Mouse (Mus musculus): Measurements from ENCODE around the gene Rabgap1l. TPM values are rescaled to one million over a fixed set of nuclear protein-coding genes. Genes with fewer than 3 reads are reported as not detected.

Gene Rabgap1l
- total RNA-seq, 2 experiments from 2014 or later: 19.4 to 21.9 TPM

DNA sequence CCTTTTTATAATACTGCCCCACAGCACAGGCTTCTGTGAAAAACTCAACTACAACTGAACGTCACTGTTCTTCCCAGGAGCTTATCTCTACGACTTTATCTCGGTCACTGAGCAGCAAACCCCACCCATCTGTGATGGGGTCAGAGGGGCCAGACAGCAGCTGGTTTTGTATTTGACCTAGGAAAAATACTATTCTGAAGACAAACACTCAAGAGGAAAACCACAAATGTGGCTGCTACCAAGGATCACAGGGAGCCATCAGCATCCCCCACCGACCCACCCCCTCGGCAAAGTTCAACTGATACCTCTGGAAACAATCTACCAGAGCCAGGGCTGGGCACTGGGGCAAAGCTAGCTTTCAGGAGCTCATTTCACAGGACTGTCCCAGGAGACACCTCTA lies 467.5 kb downstream of the Rabgap1l start:
- DNase-seq (ENCODE audit: low spot score in 2 of 2): no peak

DNA sequence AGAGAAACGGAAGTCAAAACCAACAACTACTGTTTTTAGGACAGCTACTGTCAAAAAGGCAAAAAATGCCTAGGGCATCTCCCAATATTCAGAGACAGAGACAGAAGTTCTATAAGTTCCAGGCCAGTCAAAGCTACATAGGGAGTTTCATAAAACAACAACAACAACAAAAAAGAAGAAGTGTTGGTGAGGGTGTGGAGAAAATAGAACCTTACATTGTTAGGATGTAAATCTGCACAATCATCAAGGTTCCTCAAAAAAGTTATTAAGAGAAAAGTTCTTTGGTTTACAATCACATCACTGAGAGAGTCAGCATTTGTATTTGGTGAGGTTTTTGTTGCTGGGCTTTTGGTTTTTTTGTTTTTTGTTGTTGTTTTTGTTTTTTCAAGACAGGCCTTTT lies 472.3 kb downstream of the Rabgap1l start:
- no peak for DNase-seq (ENCODE audit: low spot score in 2 of 2)

DNA sequence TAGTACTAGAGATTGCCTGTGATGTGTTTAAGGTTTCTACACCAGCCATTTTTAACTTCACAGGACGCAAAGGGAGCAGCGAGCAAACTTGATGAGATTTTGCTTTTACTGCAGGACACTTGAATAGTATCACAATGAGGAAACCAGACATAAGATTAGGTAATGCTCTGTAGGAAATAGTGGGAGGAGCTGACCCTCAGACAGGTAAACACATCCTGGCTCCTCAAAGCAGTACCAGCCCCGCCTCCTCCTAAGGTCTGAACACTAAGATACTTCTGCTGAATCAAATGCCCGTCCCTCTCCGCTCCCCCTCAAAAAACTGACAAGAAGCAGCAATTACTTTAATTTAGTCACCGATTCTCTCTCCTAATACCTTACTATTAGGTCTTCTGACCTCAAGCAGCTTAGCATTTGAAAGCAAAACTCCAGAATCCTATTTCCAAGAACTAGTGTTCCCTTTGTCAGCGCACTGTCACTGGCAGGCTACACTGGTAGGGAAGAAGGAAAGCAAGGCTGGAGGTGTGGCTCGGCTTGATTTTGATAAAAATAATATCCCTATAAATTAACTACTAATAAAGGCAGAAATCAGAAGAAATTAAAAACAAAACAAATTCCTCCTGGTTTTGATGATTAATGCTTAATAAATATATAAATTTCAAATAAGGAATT lies 474.8 kb downstream of the Rabgap1l start:
- DNase-seq (ENCODE audit: low spot score in 2 of 2): no peak

DNA sequence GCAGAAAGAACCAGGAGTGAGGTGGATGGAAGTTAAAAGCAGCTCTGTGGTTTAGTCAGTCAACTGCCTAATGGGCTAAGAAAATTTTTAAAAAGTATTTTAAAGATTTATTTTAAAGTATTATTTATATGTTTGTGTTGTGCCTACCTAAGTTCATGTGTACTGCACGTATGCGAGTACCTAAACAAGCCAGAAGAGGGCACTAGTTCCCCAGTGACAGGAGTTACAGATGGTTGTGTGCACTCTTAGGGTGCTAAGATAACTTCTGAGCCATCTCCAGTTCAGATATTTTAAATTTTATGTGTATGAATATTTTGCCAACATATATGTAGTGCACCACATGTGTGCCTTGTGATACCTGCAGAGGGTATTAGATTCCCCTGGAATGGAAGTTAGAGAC lies 476.8 kb downstream of the Rabgap1l start:
- no peak for DNase-seq (ENCODE audit: low spot score in 2 of 2)

DNA sequence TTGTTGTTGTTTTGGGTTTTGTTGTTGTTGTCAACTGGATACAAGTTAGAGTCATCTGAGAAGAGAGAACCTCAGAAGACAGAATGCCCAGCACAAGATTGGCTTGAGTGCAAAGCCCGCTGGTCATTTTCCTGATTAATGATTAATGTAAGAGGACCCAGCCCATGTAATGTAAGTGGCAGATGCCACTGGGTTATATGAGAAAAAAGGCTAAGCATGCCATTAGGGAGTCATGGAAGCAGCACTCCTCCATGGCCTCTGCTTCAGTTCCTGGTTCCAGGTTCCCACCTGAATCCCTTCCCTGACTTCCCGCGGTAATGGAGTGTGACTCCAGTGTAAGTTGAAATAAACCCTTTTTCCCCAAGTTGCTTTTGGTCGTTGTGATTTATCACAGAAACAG lies 480.4 kb downstream of the Rabgap1l start:
- no peak for DNase-seq (ENCODE audit: low spot score in 2 of 2)

DNA sequence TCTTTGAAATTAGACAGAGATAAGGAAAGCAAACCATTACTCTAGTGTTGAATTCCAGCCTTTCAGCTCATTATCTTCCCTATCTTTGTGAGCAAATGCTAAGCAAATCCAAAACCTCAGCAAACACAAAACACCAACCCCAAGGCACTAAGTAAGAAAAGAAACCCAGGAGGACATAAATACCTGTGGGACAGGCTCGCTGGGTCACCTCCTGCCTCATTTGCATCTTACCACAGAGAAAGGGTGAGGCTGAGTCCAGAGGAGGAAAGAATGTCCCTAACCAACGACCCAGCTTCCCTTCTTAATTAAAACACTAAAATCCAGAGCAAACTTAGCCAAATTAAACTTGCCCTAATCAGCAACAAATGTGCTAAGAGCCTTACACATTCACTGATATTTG lies 481.1 kb downstream of the Rabgap1l start:
- no peak for DNase-seq (ENCODE audit: low spot score in 2 of 2)

DNA sequence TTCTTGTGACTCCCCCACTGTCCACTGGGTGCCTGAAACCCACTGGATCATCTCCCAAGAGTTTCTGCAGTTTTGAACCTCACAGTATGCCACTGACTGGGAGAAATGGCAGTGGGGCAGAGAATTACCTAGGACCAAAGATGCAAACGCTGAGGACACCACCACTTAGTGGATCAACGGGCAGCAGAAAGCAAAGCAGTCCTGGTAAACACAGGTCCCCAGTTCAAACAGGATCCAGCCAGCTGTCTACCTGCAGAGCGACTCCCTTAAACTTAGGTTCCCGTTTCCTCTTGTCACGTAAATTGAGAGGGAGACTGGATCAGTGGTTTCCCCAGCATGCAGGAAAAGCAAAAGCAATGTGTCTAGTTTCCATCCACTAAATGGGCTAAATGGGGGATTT lies 483.1 kb downstream of the Rabgap1l start:
- DNase-seq (ENCODE audit: low spot score in 2 of 2): no peak

DNA sequence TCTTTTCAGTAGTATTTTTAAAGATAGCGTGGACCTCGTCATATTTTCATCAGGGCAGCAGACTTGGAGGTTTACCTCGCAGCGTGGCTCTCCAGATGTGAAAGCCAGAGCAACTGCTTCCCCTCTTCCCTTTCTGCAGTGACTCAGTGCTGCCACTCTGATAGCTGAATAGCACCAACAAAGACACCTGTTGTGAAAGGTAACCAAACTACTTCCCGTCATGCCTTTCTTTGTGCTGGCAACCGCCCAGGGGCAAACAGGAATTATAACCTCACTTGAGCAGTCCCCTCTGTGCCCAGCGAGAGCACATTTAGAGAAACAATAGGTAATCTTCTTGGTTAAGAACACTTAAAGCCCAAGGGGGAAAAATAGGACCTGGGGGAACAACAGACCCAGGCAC lies 484.0 kb downstream of the Rabgap1l start:
- DNase-seq (ENCODE audit: low spot score in 2 of 2): no peak

DNA sequence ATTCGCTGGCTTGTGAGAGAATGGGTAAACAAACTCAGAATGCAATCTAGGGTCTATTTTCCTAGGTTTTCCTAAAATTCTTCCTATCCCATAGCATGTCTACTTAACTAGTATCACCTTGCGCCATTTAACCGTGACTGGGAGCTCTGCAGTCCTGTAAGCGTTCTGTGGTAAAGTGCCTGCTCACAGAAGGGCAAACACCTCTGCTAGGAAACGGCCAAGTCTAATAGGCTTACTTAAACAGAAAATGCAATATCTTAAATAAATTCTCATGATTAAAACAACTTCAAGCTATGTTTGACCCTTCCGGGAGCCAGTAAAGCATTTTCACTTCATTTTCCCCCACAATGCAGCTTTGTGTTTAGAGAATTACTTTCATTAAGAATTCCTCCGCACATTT lies 484.5 kb downstream of the Rabgap1l start:
- no peak for DNase-seq (ENCODE audit: low spot score in 2 of 2)

DNA sequence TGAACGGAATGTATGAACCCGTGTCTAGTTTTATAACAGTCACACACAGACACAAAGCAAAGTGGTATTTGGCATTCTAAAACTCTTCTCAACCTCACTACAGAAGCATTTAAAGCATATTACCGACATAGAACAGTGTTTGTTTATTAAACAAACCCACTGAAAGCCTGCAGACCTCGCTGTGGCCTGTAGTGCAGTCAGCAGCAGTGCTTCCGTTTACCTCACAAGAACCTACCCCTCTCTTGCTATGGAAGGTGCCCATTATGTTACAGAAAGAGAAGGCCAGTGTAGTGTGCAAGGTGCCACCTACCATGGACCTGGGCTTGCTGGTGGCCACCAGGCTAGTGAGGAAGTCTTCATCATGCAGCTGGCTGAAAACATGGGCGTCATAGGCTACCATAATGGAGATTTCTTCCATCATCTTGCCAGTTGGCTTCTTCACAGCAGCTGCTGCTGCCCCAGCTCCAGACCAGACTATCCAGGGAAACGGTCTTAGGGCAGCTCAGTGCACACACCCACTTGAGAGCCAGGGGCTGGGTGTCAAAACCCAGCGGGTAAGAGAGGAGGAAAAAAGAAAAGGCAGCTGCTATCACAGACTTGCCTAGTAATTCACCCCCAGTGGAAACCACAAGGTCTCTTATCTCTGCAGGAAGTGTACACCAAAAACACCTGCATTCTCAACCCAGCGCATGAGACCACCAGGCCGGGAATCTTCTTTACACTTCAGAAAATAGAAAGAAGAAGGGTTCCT lies 486.0 kb downstream of the Rabgap1l start:
- no peak for DNase-seq (ENCODE audit: low spot score in 2 of 2)

DNA sequence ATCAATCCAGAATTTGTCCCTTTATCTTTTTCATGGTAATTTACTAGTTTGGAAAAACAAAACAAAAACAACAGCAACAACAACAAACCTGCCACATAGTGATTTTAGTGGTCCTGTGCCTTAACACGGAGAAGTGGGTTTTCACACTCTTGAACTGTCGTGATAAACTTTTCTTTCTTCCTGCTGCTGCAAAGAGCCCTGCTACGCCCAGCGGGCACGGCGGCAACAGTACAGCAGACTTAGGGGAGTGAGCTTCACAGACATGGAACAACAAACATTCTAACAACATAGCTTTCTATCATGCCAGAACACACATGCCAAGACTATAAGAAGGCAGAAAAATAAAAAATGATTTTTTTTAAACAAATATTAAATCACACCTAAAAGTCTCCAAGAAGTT lies 486.7 kb downstream of the Rabgap1l start:
- no peak for DNase-seq (ENCODE audit: low spot score in 2 of 2)

DNA sequence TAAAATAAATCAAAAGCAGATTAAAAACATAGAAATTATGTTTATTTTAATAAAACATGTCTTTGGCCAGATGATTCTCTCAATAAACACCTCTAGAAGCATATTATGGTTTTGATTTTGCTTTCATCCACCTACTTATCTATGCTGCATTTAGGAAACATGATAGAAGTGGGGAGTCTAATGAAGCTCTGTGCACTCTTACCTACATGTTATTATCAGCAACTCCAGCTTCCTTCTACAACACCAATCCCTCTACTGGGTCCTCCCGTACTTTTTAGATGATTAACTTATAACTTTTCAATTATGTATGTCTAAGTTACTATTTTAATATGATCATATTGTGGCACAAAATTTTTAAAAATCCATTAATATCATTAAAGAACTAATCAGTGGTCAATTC lies 487.2 kb downstream of the Rabgap1l start:
- DNase-seq (ENCODE audit: low spot score in 2 of 2): no peak

DNA sequence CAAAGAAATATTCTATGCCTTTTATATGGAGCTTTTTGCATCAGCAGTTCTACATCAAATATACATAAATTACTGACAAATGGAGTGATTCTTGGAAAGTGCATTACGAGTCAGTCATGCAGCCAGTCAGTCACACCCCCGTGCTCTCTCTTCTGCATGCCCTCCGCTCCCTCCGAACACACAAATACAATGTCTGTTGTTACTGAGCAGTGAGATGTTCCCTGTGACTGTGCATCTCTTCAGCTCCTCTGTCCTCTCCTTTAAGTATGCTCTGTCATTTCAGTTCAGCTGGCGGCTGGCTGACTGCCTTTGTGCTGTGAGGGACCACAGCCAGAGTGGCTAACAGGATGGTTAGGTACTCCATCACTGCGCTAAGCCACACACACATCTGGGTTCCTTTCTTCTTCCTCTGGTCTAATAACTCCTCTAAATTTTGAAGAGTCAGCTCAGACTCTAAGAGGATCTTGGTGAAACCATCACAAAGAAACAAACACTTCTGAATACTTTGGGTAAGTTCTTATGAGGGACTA lies 488.0 kb downstream of the Rabgap1l start:
- no peak for DNase-seq (ENCODE audit: low spot score in 2 of 2)

DNA sequence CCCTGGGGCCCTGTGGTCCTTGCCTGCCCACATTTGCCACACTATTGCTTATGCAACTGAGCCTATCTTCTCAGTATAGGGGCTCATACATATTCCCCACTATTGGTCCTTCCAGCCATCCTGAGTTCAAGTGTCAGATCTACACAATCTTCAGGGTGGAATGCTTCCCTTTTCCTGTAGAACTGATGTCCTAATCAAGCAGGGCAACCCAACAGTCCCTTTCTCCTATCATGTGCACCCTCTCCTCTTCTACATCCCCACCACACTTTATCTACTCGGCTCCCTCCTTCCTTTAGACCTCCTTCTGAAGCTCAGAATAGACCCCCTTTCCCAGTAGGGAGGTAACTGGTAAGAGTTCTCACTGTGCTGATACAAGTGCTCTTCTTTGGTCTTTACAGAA lies 490.7 kb downstream of the Rabgap1l start:
- no peak for DNase-seq (ENCODE audit: low spot score in 2 of 2)

DNA sequence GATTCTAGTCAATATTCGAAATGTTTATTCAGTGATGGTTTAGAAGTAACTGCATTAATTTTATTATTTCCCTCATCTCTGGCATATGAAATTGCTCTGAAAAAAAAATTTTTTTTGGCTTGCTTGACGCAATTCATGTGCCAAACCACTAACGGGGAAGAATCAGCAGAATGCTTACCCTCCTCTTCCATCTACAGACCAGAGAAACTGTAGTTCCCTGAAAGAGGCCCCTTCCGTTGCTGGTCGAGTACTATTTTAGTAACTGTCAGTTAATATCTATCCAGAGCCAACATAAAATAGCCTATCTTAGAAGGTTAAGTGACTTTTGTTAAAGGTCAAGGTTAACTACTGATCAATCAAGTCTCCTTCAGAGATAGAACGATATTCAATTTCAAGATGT lies 491.9 kb downstream of the Rabgap1l start:
- DNase-seq (ENCODE audit: low spot score in 2 of 2): no peak

DNA sequence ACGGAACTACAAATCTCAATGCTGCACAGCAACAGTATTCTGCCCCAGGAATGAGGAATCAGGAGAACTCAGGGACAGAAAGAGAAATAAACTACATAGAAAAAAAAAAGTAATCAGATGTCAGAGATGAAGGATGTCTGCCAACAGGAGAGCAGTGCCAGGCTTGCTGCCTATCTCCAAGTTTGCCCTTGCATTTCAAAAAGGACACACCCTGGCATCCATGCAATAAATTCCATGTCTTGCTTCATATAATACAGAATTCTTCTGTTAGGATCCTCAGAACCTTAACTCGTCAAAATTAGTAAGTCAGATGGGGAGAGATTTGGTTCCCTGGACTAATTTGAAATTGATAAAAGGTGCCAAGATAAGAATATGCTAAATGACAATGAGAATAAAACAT lies 492.3 kb downstream of the Rabgap1l start:
- DNase-seq (ENCODE audit: low spot score in 2 of 2): no peak

DNA sequence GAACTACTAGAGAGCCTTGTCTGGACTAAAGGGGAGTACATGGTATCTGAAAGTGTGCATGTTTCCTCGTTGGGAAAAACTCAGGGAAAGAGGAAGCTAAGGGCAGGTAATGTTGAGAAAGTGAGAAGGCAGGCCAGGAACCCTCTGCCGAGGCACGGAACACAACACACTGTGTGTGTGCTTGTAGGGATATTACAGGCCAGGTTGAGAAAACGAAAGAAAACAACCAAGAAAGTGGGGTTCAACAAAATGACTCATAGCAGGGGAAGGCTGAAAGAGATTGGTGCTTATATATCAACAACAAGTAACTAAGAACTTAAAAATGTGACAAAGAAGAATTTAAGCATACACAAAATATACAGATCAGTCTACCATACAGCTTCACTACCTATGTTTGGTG lies 493.0 kb downstream of the Rabgap1l start:
- DNase-seq (ENCODE audit: low spot score in 2 of 2): no peak

DNA sequence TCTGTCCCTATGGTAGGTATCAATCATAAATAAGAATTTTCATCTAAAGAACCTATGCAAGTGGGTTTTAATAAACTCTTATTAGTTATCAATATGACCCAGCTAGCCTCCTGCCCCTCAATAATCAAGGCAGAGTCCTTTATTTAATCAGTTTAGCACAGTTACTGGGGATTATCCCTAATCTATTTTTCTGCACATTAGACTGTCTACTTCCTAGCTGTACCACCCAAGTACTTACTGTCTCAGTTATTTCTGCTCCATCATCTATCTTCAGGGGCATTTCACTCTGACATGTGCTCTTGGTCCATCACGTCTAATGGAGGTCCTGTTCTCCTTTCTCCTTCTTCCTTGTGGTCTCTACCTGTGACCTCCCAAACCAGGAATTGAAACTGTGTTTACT lies 494.1 kb downstream of the Rabgap1l start:
- DNase-seq (ENCODE audit: low spot score in 2 of 2): no peak

DNA sequence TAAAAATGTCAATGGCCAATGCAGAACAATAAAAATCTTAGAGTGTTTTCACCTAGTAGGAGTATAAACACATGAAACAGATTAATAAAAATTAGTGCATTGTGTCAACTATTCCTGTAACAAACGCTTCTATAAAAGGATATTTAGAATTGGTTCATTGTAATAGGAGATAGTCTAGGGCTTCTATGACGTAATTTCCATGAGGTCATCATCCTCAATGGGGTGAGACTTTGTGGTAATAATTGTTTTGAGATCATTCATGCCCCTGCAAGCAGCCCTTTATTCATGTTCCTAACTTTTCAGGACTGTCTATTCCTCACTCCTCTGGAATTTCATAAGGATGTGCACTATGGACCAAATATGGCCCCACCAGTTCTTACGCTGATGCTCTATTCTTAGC lies 495.3 kb downstream of the Rabgap1l start:
- no peak for DNase-seq (ENCODE audit: low spot score in 2 of 2)

DNA sequence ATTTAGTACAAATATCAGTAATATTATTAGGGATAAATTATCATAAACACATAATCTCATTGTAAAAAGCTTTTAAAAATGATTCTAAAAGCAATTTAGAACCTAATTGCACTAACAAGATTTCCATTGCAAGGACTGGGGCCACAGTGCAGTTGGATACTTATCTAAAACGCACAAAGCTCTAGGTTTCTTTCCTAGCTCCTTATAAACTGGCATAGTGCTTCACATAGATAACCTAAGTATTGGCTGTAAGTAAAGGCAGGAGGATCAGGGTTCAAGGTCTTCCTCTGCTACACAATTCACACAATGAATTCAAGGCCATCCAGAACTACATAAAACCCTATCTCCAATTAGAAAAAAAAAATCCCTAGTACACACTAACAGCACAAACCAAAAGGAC lies 497.7 kb downstream of the Rabgap1l start:
- no peak for DNase-seq (ENCODE audit: low spot score in 2 of 2)

DNA sequence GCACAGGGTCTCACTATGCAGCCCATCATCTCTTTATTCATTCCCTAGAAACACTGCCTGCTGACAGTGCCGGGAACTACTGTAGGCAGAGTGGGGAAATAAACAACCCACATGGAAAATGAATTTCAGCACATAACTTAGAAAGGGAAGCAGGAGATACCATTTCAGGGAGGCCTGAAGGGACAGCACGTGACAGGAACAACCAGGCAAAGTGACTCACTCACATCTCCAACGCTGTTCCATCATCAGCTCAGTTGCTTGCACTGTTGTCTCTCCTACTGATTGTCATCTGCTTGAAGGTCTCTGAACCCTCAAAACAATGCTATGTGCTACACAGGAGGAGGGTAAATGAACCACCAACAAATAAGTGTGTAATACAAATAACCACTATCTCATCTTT lies 499.5 kb downstream of the Rabgap1l start:
- DNase-seq (ENCODE audit: low spot score in 2 of 2): no peak

DNA sequence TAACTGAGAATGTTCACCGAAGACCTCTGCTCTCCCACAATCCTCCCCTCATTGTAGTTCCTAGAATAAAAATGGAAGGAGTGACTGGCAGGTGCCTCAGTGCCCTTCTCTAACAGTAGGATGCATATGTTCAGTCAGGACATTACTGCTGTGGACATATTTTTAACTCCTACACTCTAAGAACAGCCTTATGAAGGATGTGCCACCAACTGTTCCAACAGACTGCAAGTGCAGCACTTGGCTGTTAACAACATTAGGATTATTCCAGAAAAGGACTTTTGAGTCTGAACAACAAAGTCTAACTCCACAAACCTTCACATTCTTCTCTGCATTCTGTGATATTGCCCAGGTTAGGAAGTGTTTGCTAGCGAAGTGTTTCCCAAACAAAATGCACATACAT lies 501.0 kb downstream of the Rabgap1l start:
- DNase-seq (ENCODE audit: low spot score in 2 of 2): no peak

DNA sequence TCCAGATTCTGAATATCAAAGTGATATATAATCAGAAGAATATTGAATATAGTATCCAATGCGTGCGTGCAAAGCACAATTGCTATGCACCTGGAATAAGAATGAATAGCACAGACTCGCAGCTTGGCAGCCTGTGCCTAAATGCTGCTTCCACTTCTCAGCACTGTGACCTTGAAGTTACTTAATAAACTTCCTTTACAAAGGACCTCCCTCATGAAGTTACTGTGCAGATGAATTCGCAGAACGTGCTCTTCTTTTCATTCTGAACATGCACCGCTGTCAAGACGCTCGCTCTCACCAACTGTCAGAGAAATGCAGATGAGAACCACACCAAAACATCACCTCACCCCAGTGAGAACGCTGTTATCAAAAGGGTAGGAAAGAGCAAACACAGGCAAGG lies 502.8 kb downstream of the Rabgap1l start:
- DNase-seq (ENCODE audit: low spot score in 2 of 2): no peak
